Mouse (Mus musculus) olfactory bulb, adult 2 months (tissue): ENCODE results near the gene Fdx1l.

Source experiments
- CTCF ChIP-seq: fragments of 200-500 bp; IDR thresholded peaks from 2 replicates; pipeline ENCODE4 v1.5.1; 2012; ENCODE audit warnings: low read depth, mild to moderate bottlenecking, low read length, moderate library complexity; ENCODE audit not compliant: insufficient read depth
- POLR2A ChIP-seq: fragments of 200-500 bp; IDR thresholded peaks from 2 replicates; pipeline ENCODE4 v1.6.1; 2012; ENCODE audit warnings: mild to moderate bottlenecking, low read depth, low read length, moderate library complexity; ENCODE audit not compliant: insufficient read depth

DNA sequence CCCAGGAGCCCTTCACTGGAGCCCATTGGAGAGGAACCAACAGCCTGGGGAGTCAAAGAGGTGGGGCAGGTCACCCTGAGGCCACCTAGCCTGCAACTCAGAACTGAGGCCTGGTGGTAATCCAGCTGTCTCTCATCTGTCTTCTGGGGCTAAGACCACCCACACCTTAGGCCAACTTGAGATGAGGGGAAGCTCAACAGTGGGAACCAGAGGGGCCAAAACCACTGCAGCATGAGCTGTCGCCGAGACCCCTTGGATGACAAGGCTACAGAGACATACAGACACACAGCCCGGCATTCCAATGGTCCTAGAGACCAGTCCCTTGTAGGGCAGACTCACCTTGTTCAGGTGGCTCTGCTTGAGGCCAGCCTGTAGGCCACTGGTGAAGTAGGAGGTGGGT lies 2.2 kb upstream of the Fdx1l start:
- TF ChIP-seq CTCF (no peak), POLR2A (no peak)
